Mouse (Mus musculus): ENCODE results near the gene Sorcs2.

The Sorcs2 gene

GRCm38 (mm10) chr5:35981341-35981740, 416.6 kb downstream of the Sorcs2 start:
- DNase-seq = no peak

DNA sequence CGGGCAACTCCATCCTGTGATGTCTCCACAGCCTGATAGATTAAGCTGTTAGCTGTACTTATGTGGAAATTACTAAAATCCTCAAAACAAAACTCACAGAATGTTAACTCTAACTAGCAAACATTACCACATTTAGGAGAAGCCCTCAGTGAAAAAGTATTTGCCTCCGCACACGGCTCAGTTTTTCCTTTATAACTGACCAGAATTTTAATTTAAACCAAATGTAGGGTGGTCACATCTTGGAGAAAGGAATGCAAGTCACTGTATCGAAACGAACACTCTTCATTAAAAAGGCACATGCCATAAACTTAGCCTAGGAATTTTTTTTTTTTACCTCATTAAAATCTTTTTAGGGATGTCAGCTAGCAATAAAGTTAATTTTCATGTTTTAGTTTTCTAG, 417.4 kb downstream of the Sorcs2 start:
- no peak for DNase-seq

DNA sequence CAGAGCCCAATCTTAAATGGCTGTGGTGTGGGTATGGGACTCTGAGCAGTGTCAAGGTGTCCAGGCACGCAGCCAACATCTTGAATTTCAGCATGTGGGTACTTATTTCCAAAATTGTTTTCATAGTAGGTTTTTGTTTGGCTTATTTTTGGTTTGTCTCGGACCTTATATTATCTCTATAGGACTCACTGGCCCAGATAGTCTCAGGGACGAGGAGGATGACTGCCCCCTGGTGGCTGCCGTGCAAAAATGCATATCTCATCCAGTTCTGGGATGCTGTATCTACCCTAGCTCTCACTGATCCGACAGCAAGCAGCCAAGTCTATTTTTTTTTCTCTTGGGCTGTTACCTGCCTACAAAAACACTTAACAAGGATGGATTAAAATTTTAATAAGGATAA, 422.3 kb downstream of the Sorcs2 start:
- peak; percentile 73 for DNase-seq

DNA sequence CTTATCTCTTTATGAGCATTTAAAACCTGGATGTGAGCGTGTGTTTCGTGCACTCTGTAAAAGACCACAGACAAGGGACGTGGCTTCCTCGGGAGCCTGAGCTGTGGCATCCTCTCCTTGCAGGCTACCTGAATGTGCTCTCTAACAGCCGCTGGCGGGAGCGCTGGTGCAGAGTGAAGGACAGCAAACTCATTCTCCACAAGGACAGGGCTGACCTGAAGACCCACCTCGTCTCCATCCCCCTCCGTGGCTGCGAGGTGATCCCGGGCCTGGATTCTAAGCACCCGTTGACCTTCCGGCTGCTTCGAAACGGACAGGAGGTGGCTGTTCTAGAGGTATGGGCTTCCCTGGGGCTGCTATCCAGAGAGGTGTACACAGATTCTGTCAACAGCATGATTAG, 423.7 kb downstream of the Sorcs2 start:
- DNase-seq = no peak

- peak; percentile 56 for DNase-seq
Measured at GRCm38 (mm10) chr5:35973800-35974199, 424.1 kb downstream of the Sorcs2 start.

GRCm38 (mm10) chr5:35972739-35973138, 425.2 kb downstream of the Sorcs2 start:
- no peak for DNase-seq

- peak; percentile 70 for DNase-seq
Measured at GRCm38 (mm10) chr5:35971841-35972578, 425.9 kb downstream of the Sorcs2 start.

DNA sequence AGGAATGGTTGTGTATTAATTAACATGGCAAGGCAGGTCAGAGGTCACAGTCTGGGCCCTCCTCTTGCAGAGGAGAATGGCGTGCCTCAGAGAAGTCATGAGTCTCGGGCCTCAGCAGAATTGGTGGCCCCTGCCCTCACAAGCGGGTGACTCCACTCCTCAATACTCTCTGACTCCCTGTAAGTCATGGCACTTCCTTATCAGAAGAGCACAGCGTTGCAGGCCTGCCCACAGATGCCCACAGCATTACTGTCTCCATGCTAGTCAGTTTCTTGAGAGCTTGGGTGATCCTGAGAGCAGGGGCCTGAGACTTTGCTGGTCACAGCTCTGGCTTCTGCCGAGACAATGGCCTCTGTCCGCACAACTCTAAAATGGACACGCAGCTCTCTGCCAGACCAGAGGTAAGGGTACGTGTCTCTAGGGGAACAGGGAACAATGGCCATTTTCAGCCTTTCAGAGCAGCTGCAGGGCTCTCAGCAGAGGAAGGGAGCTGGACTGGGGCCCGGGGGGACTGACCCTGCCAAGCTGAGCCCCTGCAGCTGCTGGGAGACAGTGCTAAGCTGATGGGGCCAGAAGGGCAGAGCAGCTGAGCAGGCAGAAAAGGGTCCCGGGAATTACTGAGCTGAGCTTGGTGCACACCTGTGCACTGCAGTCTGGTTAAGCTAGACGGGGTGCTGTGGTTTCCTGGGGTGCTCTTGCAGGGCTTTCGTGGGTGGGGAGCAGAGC, 427.4 kb downstream of the Sorcs2 start:
- peak; percentile 10 for DNase-seq

DNA sequence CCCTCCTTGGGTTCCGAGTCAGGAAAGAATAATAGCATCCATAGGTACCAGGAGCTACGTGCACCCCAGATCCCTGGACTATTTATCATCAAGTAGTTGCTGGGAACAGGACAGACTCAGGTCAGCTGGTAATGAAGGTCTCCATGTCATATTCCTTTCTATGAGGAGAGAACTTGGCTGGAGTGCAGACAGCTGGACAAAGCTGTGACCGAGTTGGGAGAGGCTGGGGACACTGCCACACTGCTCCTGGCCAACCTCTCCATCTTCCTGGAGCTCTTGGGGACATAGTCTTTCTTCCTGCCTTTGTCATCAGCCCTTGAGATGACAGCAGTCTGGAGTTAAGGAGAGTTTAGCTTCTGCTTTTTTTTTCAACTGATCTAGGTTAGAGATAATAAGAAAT, 428.1 kb downstream of the Sorcs2 start:
- no peak for DNase-seq

All from liver (tissue).